Mouse (Mus musculus) liver, embryonic 12.5 days (tissue): ENCODE measurements around the gene Etv6. TPM values are rescaled to one million over a fixed set of nuclear protein-coding genes. Genes with fewer than 3 reads are reported as not detected.

Experiments used
- ATAC-seq: fragments of 200-750 bp; cut with Nextera tagmentation; 2 replicates; pipeline ENCODE4 v1.8.0; 2017; ENCODE audit warnings: moderate number of reproducible peaks, mild to moderate bottlenecking, moderate library complexity
- H3K27ac ChIP-seq: fragments of 300-500 bp; sonication (generic); 2 replicates; pipeline ENCODE4 v1.5.1; 2016; ENCODE audit warnings: mild to moderate bottlenecking
- H3K27me3 ChIP-seq: fragments of 300-500 bp; sonication (generic); replicated peaks from 2 replicates; pipeline ENCODE4 v1.6.1; 2016; ENCODE audit warnings: mild to moderate bottlenecking, moderate library complexity
- H3K36me3 ChIP-seq: fragments of 300-500 bp; sonication (generic); 2 replicates; pipeline ENCODE4 v1.6.1; 2016; ENCODE audit warnings: mild to moderate bottlenecking, moderate library complexity
- H3K4me1 ChIP-seq: fragments of 300-500 bp; sonication (generic); 2 replicates; pipeline ENCODE4 v1.6.1; 2016
- H3K4me2 ChIP-seq: fragments of 300-500 bp; sonication (generic); 2 replicates; pipeline ENCODE4 v1.6.1; 2016; ENCODE audit warnings: mild to moderate bottlenecking, moderate library complexity
- H3K4me3 ChIP-seq: fragments of 300-500 bp; sonication (generic); 2 replicates; pipeline ENCODE4 v1.5.1; 2016; ENCODE audit warnings: mild to moderate bottlenecking, moderate library complexity
- H3K9ac ChIP-seq: fragments of 300-500 bp; sonication (generic); 2 replicates; pipeline ENCODE4 v1.6.1; 2016; ENCODE audit warnings: mild to moderate bottlenecking, moderate library complexity
- H3K9me3 ChIP-seq: fragments of 300-500 bp; sonication (generic); replicated peaks from 2 replicates; pipeline ENCODE4 v1.6.1; 2016; ENCODE audit warnings: mild to moderate bottlenecking, moderate library complexity
- WGBS: fragments of 180-500 bp; shearing (Covaris S2); methylation state at CpG from one replicate; pipeline ENCODE4 v1.1.7; 2016; ENCODE audit not compliant: insufficient replicate concordance; 5-methylcytosine and 5-hydroxymethylcytosine counted together
- polyA plus RNA-seq: library from polyadenylated mRNA; unstranded; fragments of >200 nt; fragmentation: Nextera tagmentation; extraction: Ambion mirVana; gene quantifications from 2 replicates; pipeline ENCODE4 v1.2.1, GENCODE M21; 2016

Etv6 gene
- polyA plus RNA-seq, 1 experiment from 2014 or later, result 7.9 TPM

GRCm38 (mm10) chr6:134060811-134061210, 25.3 kb downstream of the Etv6 start:
- H3K27ac ChIP-seq, result no peak overlapping the region
- ATAC-seq, result 0 out of 2 replicates have a peak, but pooled peaks have one; percentile 13

GRCm38 (mm10) chr6:134065018-134065725, 29.7 kb downstream of the Etv6 start:
- ATAC-seq, result no peak

More at GRCm38 (mm10) chr6:134060811-134061210, 25.3 kb downstream of the Etv6 start:
- Histone ChIP-seq H3K27me3 (no peaks in the 10 kb centered on the region), H3K9ac (no peak overlapping the region), H3K4me2 (no peak overlapping the region), H3K4me3 (no peak overlapping the region), H3K9me3 (no peaks in the 10 kb centered on the region), H3K36me3 (no peaks in the 10 kb centered on the region; the same call in 1 of the 2 replicates), H3K4me1 (peaks cover 46% of the 10 kb centered on the region)
- WGBS, result 56% methylated on average over 12 of the region's 12 CpGs

GRCm38 (mm10) chr6:134066112-134066511, 30.6 kb downstream of the Etv6 start:
- 32% methylated on average over 6 of the region's 6 CpGs for WGBS

More at GRCm38 (mm10) chr6:134065018-134065725, 29.7 kb downstream of the Etv6 start:
- peaks cover 5% of the 10 kb centered on the region for H3K36me3 ChIP-seq
- H3K4me2 ChIP-seq, result no peak overlapping the region
- no peak overlapping the region for H3K27ac ChIP-seq
- no peaks in the 10 kb centered on the region for H3K9me3 ChIP-seq
- H3K27me3 ChIP-seq, result no peaks in the 10 kb centered on the region
- 52% methylated on average over 11 of the region's 11 CpGs for WGBS
- no peak overlapping the region for H3K9ac ChIP-seq
- H3K4me1 ChIP-seq, result peaks cover 47% of the 10 kb centered on the region
- H3K4me3 ChIP-seq, result no peak overlapping the region

GRCm38 (mm10) chr6:134066996-134067395, 31.5 kb downstream of the Etv6 start:
- Histone ChIP-seq H3K27me3 (no peaks in the 10 kb centered on the region), H3K36me3 (peaks cover 5% of the 10 kb centered on the region), H3K4me3 (no peak overlapping the region), H3K27ac (no peak overlapping the region), H3K9ac (no peak overlapping the region), H3K9me3 (no peaks in the 10 kb centered on the region), H3K4me2 (no peak overlapping the region), H3K4me1 (peaks cover 39% of the 10 kb centered on the region)
- WGBS, result 72% methylated on average over 4 of the region's 4 CpGs
- no peak for ATAC-seq

More at GRCm38 (mm10) chr6:134066112-134066511, 30.6 kb downstream of the Etv6 start:
- no peak overlapping the region for H3K9ac ChIP-seq
- peaks cover 5% of the 10 kb centered on the region for H3K36me3 ChIP-seq
- no peak overlapping the region for H3K4me3 ChIP-seq
- no peak for ATAC-seq
- H3K9me3 ChIP-seq, result no peaks in the 10 kb centered on the region
- no peak overlapping the region for H3K4me2 ChIP-seq
- no peak overlapping the region for H3K27ac ChIP-seq
- H3K27me3 ChIP-seq, result no peaks in the 10 kb centered on the region
- H3K4me1 ChIP-seq, result peaks cover 39% of the 10 kb centered on the region

- Histone ChIP-seq H3K4me2 (no peak overlapping the region), H3K9ac (no peak overlapping the region), H3K9me3 (no peaks in the 10 kb centered on the region), H3K4me3 (no peak overlapping the region), H3K27me3 (no peaks in the 10 kb centered on the region), H3K27ac (no peak overlapping the region), H3K36me3 (peaks cover 5% of the 10 kb centered on the region), H3K4me1 (peaks cover 41% of the 10 kb centered on the region)
- no peak for ATAC-seq
- WGBS, result 81% methylated on average over 8 of the region's 8 CpGs
Observed at GRCm38 (mm10) chr6:134067536-134067935, 32.0 kb downstream of the Etv6 start.

- Histone ChIP-seq H3K27ac (no peak overlapping the region), H3K9ac (no peak overlapping the region), H3K4me3 (no peak overlapping the region), H3K9me3 (no peaks in the 10 kb centered on the region), H3K36me3 (peaks cover 3% of the 10 kb centered on the region), H3K27me3 (no peaks in the 10 kb centered on the region), H3K4me1 (peaks cover 11% of the 10 kb centered on the region; the same call in 1 of the 2 replicates), H3K4me2 (no peak overlapping the region)
- 50% methylated on average over 7 of the region's 7 CpGs for WGBS
- ATAC-seq, result no peak
Observed at GRCm38 (mm10) chr6:134072439-134072838, 36.9 kb downstream of the Etv6 start.

- Histone ChIP-seq H3K4me2 (no peak overlapping the region), H3K4me1 (peaks cover 9% of the 10 kb centered on the region; the same call in 1 of the 2 replicates), H3K27me3 (no peaks in the 10 kb centered on the region), H3K9ac (no peak overlapping the region), H3K4me3 (no peak overlapping the region), H3K36me3 (peaks cover 3% of the 10 kb centered on the region; the same call in 1 of the 2 replicates), H3K9me3 (no peaks in the 10 kb centered on the region), H3K27ac (no peak overlapping the region)
- 68% methylated on average over 6 of the region's 6 CpGs for WGBS
- no peak for ATAC-seq
Observed at GRCm38 (mm10) chr6:134072906-134073305, 37.4 kb downstream of the Etv6 start.

GRCm38 (mm10) chr6:134074353-134074752, 38.9 kb downstream of the Etv6 start:
- Histone ChIP-seq H3K4me2 (no peak overlapping the region), H3K4me3 (no peak overlapping the region), H3K36me3 (no peaks in the 10 kb centered on the region), H3K9me3 (no peaks in the 10 kb centered on the region), H3K27me3 (no peaks in the 10 kb centered on the region), H3K9ac (no peak overlapping the region), H3K4me1 (peaks cover 12% of the 10 kb centered on the region; the same call in 1 of the 2 replicates), H3K27ac (no peak overlapping the region)
- ATAC-seq, result no peak
- 74% methylated on average over 1 of the region's 1 CpGs for WGBS

- ATAC-seq, result no peak
- no peak overlapping the region for H3K4me3 ChIP-seq
- WGBS, result 74% methylated on average over 6 of the region's 6 CpGs
- no peak overlapping the region for H3K4me2 ChIP-seq
- no peak overlapping the region for H3K27ac ChIP-seq
- no peaks in the 10 kb centered on the region for H3K36me3 ChIP-seq
- H3K27me3 ChIP-seq, result no peaks in the 10 kb centered on the region
- H3K9me3 ChIP-seq, result no peaks in the 10 kb centered on the region
- peaks cover 12% of the 10 kb centered on the region; the same call in 1 of the 2 replicates for H3K4me1 ChIP-seq
- H3K9ac ChIP-seq, result no peak overlapping the region
Observed at GRCm38 (mm10) chr6:134075031-134075430, 39.5 kb downstream of the Etv6 start.

GRCm38 (mm10) chr6:134078016-134078415, 42.5 kb downstream of the Etv6 start:
- ATAC-seq, result no peak
- 63% methylated on average over 6 of the region's 6 CpGs for WGBS

GRCm38 (mm10) chr6:134079112-134079511, 43.6 kb downstream of the Etv6 start:
- Histone ChIP-seq H3K27me3 (no peaks in the 10 kb centered on the region), H3K36me3 (no peaks in the 10 kb centered on the region), H3K4me3 (no peak overlapping the region), H3K9ac (no peak overlapping the region), H3K9me3 (no peaks in the 10 kb centered on the region), H3K4me1 (peaks cover 28% of the 10 kb centered on the region), H3K4me2 (no peak overlapping the region), H3K27ac (no peak overlapping the region)
- 80% methylated on average over 9 of the region's 9 CpGs for WGBS
- no peak for ATAC-seq

More at GRCm38 (mm10) chr6:134078016-134078415, 42.5 kb downstream of the Etv6 start:
- no peak overlapping the region for H3K4me2 ChIP-seq
- H3K4me3 ChIP-seq, result no peak overlapping the region
- H3K36me3 ChIP-seq, result no peaks in the 10 kb centered on the region
- H3K27me3 ChIP-seq, result no peaks in the 10 kb centered on the region
- H3K27ac ChIP-seq, result no peak overlapping the region
- no peak overlapping the region for H3K9ac ChIP-seq
- H3K9me3 ChIP-seq, result no peaks in the 10 kb centered on the region
- H3K4me1 ChIP-seq, result peaks cover 18% of the 10 kb centered on the region

- Histone ChIP-seq H3K36me3 (no peaks in the 10 kb centered on the region), H3K4me2 (no peak overlapping the region), H3K9me3 (no peaks in the 10 kb centered on the region), H3K4me1 (peaks cover 28% of the 10 kb centered on the region), H3K27ac (no peak overlapping the region), H3K27me3 (no peaks in the 10 kb centered on the region), H3K9ac (no peak overlapping the region), H3K4me3 (no peak overlapping the region)
- ATAC-seq, result no peak
- WGBS, result 78% methylated on average over 2 of the region's 2 CpGs
Observed at GRCm38 (mm10) chr6:134079563-134079962, 44.1 kb downstream of the Etv6 start.
